Mouse (Mus musculus): Measurements from ENCODE around the gene Ncmap.
A peak's percentile ranks its signal among the peaks of the same experiment; 100 is the strongest.

The Ncmap gene

DNA sequence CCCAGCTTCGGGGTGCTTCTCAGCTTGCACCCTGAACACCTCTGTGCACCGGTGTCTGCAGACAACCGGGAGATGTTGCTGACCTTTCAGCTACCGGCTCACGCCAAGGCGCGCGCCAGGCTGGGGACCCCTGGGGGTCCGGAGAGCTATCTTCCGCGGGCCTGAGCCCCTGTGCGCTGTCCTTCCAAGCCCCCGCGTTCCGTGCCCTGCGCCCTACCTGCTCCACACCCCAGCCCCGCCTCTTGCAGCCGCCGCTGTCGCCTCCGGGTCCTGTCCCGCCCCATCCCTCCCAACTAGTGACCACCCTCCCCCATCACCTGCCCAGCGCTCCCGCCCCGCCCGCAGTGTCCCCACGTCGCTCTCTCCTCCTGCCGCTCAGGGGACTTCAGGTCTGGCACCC is at the start of gene Ncmap:
Gene Ncmap, minus strand, starts transcription at position 237 of the 400 bp plus-strand sequence.
- no peak for DNase-seq

DNA sequence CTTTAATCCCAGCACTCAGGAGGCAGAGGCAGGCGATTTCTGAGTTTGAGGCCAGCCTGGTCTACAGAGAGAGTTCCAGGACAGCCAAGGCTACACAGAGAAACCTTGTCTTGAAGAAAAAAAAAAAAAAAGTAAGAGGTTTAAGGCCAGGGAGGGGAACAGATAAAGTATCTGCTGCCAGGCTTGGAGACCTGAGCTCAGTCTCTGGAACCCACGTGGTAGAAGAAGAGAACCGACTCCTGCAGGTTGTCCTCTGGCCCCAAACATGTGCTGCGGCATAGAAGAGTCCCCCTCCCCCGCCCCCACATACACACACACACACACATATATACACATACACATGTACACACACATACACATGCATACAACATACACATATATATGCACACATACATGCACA is 44.4 kb upstream of the Ncmap start:
- DNase-seq = no peak

DNA sequence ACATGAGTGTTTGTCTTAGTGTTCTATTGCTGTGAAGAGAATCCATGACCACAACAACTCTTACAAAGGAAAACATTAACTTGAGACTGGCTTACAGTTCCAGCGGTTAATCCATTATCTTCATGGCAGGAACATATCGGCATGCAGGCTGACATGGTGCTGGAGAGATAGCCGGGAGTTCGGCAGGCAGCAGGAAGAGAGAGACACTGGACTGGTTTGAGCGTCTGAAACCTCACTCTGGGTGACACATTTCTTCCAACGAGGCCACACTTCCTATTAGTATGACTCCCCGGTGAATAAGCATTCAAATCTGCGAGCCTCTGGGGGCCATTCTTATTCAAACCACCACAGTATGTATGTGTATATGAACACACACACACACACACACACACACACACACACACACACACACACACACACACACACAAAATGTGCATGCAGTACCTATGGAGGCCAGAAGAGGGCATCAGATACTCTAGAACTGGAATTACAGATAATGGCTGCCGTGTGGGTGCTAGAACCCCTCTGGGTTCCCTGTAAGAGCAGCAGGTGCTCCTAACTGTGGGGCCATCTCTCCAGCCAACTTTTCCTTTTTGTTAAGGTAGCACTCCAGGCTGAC is 42.0 kb upstream of the Ncmap start:
- peak; percentile 79 for DNase-seq

DNA sequence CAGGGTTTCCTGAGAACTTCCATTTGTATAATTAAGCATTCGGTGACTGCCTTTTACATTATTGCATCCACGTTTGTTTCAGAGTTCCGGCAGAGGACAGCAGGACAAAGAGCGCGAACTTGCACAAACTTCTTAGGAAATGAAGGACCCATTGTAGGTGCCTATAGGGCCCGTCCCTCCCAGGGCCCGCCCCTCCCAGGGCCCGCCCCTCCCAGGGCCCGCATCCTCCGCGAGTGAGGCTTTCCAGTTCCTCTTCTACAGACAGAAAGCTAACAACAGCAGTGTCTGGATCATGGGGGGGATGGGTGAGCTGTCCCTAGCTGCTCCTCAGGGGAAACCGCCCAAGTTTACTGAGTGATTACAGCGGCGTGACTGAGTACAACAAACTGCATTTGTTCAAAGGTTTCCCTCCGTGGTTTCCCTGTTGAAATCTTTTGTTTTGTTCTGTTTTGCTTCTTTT is 41.2 kb upstream of the Ncmap start:
- peak; percentile 94 for DNase-seq

DNA sequence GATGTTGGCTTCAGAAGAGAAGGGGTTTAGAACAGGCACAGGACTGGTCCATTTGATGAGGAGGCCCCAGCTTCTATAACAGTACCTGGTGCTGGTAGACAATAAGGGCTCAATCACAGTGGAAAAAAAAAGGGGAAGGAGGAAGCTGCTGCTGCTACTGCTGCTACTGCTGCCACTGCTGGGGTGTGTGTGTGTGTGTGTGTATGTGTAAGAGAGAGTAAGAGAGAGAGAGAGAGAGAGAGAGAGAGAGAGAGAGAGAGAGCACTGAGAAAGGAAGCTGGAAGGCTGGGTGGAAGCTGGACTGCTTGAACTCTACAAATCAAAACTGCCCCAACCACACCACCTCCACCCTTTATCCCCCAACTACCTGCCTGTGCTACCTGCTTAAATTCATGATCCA is 39.9 kb upstream of the Ncmap start:
- no peak for DNase-seq

DNA sequence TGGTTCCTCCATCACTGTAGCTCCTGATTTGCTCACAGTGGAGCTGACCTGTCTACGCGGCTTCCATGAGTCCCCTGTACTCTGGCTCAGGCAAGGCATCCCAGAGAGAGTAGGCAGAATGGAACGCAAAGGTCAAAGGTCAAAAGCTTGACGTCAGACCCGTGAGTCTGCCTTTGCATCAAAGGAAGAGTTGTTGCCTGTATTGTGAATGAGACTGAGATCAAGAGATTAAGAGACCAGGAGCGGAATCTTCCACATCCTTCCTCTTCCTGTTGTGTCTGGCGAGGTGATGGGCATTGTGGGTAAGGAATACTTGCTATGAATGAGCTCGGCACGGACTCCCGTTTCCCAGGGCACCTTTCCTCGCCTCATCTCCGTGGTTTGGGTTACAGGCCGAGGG is 38.3 kb upstream of the Ncmap start:
- no peak for DNase-seq

DNA sequence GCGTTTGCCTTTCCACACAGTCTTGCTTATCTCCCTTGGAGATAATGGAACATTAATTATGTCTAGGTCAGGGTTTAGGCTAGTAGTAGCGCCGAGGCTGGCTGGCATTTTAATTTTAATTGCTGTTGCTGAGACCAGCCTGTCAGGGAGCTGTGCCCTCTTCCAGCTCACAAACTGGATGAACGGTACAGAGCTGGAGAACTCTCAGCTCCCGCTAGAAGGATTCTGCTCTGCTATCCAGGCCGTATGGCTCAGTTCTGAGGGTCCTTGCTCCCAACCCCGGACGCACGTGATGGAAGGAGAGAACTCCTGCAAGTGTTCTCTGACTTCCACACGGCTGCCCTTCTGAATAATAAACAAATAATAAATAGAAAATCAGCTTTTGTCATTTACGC is 36.4 kb upstream of the Ncmap start:
- DNase-seq = no peak

DNA sequence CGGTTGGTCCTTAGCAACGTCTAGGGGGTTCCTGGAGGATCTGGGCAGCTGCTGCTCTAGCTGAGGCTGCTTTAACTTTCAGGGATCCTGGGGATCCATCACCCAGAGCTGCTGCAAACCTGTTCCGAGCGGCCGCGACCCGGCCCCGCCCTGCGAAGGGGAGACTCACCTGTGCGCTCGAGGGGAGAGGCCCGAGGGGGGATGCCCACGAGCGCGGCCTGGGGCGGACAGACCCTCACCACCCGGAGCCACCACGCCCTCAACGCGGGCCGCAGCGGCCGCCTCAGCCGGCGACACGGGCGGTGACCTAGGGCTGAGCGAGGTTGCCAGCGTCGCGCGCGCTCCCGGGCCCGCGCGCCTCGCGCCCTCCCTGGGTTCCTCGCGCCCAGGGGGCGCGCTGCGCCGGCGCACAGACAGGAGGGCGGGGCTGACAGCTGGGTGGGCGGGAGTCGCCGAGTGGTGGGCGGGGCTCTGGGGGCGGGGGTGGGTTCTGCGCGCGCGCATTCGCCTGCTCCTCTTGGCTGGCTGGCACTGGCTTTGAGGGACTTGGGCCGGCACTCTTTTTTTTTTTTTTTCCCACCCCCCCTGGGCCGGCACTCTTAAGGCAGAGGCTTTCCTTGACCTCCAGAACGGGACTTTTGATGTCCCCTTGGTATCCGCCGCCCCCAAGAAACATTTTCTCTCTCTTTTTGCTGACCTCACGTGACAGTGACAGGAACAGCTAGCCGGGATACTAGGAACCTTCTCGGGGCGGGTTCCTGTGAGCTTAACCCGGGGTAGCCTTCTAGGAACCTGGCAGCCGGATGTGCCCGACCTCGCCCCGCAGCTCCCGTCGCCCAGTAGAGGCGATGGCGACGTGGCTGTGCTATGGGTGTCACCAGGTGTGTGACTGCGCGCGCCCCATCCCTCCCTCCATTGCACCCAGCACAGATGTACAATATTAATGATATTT is 35.7 kb upstream of the Ncmap start, which contains the start of gene Rcan3:
Gene Rcan3, minus strand, starts transcription at position 411 of the 952 bp plus-strand sequence.
- peak; percentile 93 for DNase-seq

DNA sequence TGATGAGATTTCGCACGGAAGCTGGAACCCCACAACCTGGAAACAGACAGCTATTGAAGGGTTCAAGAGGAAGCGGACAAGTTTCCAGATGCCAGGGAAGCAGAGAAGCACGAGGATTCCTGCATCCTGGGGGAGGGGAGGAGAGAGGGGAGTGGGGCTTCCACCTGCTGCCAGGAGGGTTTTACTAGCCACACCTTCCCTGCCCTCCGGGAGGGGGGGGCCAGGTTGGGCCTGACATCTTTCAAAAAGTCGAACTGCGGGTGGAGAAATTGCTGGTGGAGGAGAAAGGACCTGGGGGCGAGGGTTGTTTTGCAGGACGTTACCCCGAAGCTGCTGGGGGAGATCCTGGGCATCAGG is 35.0 kb upstream of the Ncmap start:
- no peak for DNase-seq

DNA sequence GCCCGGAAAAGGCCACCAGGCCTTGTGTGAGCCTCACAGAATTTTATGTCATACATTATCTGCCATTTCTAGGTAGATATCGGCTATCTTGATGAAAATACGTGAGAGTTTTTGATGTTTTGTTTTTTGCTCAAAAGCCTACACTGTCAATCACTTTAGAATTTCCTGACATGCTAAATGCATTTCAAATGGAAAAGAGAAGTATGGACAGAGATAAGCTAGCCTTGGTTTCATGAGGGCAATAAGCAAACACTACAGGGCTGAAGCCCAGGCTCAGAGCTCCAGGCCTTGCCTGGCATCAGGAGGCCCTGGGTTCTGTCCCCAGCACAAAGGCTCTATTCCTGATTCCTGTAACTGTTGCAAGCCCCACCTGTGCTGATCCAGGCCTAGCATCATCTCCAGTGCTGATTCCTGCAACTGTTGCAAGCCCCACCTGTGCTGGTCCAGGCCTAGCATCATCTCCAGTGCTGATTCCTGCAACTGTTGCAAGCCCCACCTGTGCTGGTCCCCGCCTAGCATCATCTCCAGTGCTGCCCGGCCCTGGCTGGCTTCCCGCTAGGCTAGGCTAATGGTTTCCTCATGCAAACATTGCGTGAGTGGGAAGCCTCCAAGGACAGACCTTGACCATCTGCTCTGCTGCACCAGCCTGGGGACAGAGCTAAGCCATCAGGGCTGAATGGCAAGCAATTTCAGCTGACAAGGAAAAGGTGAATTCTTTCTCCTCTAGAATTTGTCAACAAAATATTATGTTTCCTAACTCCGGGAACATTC is 32.1 kb upstream of the Ncmap start:
- no peak for DNase-seq

DNA sequence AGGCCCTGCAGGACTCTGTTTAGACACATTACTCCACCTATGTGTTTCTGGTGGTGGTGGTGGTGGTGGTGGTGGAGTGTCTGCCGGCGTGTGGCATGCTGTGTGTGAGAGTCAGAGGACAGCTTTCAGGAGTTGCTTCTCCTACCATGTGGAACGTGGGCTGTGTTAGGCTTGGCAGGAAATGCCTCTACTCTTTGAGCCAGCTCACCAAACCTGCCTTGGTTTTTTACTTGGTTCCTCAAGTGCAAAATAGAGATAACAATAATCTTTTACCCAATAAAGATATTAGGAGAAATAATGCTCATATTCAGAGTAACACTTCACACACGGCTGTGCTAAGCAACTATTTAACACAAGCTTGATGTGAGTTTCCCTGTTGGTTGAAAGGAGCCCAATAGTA is 31.4 kb upstream of the Ncmap start:
- no peak for DNase-seq

DNA sequence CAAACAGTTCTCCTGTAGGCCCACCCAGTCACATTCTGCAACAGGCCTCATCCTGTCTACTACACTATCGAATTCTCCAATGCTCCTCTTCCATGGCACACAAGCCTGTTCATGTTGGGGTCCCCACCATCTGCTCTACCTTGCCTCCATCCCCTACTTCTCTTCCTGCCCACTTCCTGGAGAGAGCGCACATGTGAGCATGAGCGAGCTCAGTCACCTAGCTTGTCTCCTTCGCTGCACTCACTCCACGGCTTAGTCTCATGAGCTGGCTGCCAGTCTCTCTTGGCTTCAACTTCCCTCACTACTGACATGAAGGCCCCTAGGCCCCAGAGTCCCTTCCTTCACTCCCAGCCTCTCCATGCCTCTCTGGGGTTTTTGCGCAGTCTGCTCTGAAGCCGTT is 28.6 kb upstream of the Ncmap start:
- DNase-seq = no peak

DNA sequence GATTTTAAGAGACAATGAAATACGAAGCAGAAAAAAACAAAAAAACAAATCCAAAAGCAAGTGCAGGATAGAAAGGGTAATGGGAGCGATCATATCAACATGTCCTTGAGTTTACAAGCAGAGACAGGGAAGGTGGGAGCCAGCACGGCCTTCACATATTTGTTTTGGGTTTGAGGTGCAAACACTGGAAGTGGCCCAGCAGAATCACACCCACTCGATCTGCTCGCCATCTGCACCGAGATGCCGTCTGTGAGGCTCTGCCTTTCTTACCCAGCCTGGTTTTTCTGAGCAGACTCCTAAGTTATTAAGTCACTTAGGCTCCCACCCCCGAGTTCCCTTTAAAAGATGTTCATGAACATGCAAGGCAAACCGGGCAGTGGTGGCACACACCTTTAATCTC is 27.6 kb upstream of the Ncmap start:
- no peak for DNase-seq

DNA sequence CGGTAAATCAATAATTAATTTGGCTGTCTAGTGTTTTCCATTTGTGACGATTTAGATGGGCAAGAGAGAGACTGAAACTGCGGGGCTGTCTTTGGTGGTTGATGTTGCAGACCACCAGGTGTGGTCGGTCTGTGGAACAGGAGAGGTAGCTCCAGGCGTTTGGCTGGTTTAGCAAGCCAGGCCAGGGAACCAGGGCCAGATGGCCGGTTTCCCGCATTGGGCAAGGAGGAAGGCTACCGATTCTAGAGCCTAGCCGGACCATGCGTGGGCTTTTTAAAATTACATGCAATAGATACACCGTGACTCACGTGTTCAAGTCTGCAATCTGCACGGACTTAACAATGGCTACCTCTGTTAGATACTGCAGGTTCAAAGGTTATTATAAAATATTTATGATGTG is 22.9 kb upstream of the Ncmap start:
- DNase-seq = no peak

DNA sequence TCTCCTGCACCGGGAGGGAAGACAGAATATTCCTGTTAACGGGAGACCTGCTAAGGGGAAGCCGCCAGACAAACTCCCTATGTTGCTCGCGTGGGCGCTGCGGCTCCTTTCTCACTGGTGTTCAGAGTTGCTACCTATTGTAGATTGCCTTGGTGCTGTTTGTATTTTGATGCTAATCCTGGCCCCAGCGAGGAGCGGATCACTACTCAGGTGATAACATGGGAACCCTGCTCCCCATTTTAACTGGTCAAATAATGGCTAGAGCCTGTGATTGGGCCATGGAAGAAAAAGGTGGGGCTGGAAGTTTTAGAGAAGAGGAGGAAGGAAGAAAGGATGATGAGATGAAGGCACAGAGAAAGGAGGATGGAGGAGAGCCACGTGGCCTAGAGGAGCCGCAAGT is 22.4 kb upstream of the Ncmap start:
- no peak for DNase-seq

DNA sequence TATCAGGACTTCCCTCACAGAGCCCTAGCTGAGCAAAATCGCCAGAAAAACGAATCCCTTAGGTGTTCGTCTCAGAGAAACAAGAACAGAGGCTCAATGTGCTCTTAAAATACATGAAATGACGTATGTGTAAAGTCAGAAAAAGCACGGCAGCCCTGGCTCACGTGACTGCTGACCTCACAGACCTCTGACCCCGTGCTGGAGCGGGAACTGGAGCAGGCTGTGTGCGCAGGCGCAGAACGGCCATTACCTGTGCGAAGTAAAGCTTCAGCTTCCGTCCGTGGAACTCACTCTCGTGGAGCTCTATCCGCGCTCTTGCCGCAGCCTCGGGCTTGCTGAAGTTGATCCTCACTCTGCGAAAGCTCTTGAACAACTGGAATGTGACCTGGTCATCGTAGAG is 22.0 kb upstream of the Ncmap start:
- DNase-seq = no peak

DNA sequence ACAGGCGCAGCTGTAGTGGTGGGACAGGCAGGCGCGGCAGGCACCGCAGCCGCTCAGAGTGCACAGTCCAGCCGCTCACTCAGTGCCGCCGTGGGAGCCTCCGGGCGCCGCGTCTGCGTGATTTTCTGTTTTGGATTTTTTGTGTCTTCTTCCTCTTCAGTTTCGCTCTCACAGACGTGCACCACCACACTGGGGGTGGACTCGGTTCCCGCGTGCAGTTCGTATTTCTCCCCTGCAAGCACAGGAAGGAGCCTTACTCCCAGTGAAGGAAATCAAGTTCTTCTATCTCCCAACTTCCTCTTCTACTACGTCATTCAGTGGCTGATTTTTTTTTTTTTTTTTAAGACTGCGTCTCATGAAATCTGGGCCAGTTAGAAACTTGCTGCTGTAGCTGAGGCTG is 18.3 kb upstream of the Ncmap start:
- DNase-seq = peak; percentile 11

DNA sequence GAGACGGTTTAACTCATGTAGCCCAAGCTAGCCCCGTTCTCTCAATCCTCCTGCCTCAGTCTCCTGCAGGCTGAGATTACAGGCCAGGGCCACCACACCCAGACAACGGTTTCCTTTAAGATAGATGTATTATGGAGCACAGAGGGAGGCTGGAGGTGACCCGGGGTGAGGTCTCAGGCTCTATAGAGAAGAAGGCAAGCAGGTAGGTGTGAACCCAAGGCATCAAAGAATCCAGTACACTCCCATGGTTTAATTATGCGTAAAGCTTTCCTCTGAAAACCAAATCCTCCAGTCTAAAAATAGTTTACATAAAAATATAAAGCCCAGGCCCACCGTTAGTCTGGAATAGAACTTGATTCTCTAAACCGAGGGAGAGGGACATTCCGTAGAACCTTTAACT is 15.5 kb upstream of the Ncmap start:
- no peak for DNase-seq

DNA sequence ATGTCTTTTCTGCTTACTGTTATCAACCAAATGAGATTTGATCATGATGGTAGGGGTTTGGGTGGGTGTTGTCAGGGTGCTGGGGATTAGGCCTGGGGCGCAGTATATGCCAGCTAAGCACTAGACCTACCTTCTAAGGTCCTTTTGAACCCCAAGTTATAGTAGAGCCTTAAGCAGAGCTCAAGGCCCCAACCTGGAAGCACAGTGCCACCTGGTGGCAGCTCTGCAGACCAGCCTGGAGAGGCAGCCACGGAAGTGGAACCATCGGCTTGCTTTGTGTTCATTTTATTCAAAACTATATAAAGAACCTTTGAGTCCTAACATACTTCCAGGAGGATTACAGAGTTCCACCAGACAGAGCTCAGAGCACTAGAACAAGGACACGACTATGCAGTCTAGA is 13.6 kb upstream of the Ncmap start:
- DNase-seq = peak; percentile 78

DNA sequence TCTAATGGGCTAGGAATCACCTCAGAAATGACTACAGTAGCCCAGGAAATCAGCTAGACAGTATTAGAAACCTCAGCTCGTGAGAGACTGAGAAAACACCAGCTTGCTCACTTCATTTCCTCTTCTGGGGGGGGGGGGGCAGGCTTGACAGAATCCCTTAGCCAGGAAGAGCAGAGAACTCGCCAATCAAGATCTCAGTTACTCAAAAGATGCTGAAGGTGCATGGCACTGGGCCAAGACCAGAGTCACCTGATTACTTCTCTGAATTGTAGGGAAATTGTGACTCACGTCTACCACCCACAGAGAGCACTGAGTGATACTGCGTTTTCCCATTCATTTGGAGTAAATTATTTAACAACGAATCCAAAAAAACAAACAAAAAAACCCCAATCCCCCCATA is 8.2 kb upstream of the Ncmap start:
- no peak for DNase-seq

DNA sequence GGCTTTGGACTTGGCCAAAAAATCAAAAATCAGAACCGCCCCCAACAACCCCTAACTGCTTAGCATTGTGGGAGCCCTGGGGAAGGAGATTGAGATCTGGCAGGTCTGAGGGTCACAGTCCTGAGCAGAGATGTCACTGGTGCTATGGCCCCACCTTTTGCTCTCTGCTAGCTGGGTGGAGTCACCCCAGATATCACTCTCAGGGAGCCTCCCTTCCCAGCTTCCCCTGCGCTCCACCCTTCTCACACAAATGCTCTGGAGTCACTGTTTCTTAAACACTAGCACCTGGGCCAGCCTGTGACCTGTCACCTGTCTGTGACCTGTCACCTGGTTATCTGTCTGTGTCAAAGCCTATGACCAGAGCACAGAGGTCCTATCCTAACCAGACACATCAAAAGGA is 6.9 kb upstream of the Ncmap start:
- DNase-seq = peak; percentile 81

DNA sequence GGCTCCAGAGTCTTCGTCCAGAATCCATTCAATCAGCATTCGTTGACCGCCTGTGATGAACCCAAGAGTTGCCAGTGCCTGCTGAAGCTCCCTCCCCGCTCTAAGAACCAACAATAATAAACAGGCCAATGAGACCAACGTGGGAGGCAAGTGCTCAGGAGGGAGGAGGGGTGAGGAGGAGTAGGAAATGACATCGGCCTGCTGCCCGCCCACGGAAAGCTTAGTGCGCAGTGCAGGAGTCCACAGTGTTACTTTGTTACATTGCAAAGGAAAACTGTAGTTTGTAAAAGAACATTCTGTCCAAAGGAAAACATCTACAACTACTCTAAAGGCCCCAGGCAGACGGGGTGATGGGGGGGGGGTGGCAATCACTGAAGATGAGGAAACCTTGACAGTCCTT is 6.0 kb upstream of the Ncmap start:
- no peak for DNase-seq

DNA sequence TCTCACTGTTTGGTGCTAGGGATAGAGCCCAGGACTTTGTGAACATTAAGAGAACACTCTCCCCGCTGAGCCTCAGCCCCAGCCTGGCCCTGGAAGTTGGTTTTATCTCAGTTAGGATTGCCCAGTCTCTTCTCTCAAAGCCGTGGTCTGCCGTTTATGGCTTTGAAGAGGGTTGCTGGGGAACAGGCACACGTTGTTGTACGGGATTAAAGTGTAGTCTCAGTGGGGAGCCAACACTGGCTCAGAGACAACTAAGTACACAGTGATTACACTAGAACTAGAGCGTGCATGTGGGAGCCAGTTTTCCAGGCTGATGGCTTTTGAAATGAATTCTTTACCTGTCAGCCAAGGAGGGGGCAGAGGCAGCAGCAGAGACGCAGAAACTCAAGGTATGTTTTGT is 3.9 kb upstream of the Ncmap start:
- no peak for DNase-seq

DNA sequence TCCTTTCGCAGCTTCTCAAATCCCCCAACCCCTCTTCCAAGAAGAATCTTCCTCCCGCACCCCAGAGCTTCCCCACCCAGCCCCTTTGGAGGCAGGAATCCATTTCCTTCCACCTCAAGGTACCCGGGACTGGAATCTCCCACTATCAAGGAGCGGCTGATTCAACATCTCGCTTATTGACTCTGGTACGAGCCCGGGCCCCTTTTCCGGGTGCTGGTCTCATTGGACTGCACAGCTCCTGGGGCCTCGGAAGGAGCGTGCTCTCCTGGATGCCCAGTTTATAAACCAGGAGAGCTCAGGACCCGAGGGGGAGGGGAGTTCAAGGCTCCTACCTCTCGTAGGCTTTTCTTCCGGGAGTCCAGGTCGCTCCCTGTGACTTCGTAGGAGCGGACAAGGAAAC is 476 bp downstream of the Ncmap start:
- no peak for DNase-seq
